Mouse (Mus musculus): ENCODE measurements around the gene Jmy. TPM values are rescaled to one million over a fixed set of nuclear protein-coding genes. Genes with fewer than 3 reads are reported as not detected.
A peak's percentile ranks its signal among the peaks of the same experiment; 100 is the strongest.

Jmy gene
- 3.3 and 3.6 TPM in 2 replicates for polyA plus RNA-seq (2015; fragmentation: Nextera tagmentation; extraction: Ambion mirVana)

DNA sequence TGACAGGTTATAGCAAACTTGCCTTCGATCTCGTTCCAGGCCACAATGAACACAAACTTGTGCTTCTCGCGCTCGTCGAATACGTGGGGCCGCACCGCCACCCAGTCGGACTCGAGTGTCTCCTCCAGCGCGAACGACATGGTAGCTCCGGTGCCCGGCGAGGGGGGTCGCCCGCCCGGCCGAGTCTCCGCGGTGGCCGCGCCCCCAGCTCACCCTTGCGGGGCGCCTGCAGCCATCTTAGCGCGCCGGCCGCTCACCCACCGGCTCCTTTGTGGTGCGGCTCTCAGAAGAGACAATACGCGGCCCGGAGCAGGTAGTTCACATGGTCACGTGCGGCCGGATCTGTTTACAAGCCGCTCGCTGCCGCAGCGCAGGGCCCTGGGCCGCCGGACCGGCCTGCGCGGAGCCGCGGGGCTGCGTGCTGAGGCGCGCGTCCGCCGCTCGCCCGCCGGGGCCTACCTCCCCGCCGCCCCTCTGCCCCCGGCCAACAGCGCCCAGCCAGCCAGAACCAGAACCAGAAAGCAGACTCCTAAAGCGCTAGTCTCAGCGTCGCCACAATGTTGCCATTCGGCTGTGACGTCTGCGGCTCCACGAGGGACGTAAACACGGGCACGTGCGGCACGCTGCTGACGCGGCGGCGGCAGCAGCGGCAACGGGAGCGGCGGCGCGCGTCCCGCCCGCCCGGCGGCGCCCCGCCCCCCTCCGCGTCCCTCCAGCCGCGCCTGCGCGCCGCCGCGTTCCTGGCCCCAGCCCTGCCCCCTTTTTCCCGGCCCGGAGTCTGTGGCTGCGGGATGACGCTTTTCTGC, at the start of gene Jmy:
Gene Jmy (minus strand): TSS at position 642 of the 806 bp plus-strand sequence.
- under 1% methylated on average over 57 of the region's 105 CpGs for WGBS
- Histone ChIP-seq H3K36me3 (ENCODE audit: control insufficient read depth, insufficient read depth, low read length) (no peaks in the 10 kb centered on the region), H3K4me3 (ENCODE audit: low read length) (peak within 1 kb of the TSS; percentile 94), H3K4me2 (ENCODE audit: low read length) (peak within 1 kb of the TSS; percentile 89), H3K9ac (ENCODE audit: low read depth, low read length) (peak within 1 kb of the TSS; percentile 86), H3K9me3 (ENCODE audit: control insufficient read depth, low read length) (no peaks in the 10 kb centered on the region), H3K27ac (ENCODE audit: low read depth, low read length) (peak within 1 kb of the TSS; percentile 92), H3K4me1 (ENCODE audit: control insufficient read depth, insufficient read depth, low read depth, low read length) (peaks cover 25% of the 10 kb centered on the region), H3K27me3 (replicated peaks; ENCODE audit: control insufficient read depth, insufficient read depth, low read length) (no peaks in the 10 kb centered on the region)
- peak; percentile 98 for ATAC-seq

DNA sequence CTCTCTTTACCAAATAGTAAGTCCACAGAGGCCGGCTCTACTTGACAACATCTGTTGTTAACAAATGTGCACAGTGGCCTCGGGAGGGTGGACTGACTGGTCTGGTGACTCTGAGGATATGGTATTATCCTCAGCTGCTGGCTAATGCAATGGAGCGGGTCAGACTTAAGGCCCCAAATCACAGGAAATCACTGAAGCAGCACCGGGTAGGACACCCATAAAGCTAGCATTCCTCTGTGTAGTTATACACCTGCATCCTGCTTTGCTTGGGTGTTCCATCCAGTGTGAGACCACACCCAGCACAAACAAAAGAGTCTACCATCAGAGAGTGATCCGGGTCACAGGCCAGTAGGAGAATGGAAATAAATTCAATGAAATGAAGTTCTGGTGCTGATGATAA, 48.0 kb upstream of the Jmy start:
- no peaks in the 10 kb centered on the region for H3K9me3 ChIP-seq (ENCODE audit: control insufficient read depth, low read length)
- H3K9ac ChIP-seq (ENCODE audit: low read depth, low read length) = no peak overlapping the region
- no peaks in the 10 kb centered on the region for H3K36me3 ChIP-seq (ENCODE audit: control insufficient read depth, insufficient read depth, low read length)
- H3K27ac ChIP-seq (ENCODE audit: low read depth, low read length) = no peak overlapping the region
- ATAC-seq = no peak
- 84% methylated on average over 5 of the region's 5 CpGs for WGBS
- H3K4me3 ChIP-seq (ENCODE audit: low read length) = no peak overlapping the region
- no peak overlapping the region for H3K4me2 ChIP-seq (ENCODE audit: low read length)
- H3K27me3 ChIP-seq (replicated peaks; ENCODE audit: control insufficient read depth, insufficient read depth, low read length) = no peaks in the 10 kb centered on the region
- no peaks in the 10 kb centered on the region for H3K4me1 ChIP-seq (ENCODE audit: control insufficient read depth, insufficient read depth, low read depth, low read length)

DNA sequence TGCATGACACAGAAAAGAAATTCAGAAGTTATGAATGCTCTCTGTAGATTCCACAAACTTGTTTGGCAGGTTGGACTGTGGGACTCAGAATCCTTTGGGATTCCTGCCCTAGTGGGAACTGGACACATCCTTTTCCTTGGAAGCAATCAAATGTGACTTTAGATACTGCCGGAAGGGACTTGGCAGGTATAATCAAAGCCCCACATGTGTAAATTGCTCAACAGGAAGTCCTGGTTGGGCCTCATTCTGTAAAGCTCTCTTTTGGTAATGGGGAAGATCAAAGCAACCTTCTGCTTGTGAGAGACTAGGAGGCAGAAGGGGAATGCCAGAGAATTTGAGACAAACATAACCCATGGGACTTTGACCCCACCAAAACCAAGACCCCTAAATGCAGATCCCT, 46.4 kb upstream of the Jmy start:
- H3K9me3 ChIP-seq (ENCODE audit: control insufficient read depth, low read length) = no peaks in the 10 kb centered on the region
- no peak overlapping the region for H3K9ac ChIP-seq (ENCODE audit: low read depth, low read length)
- 91% methylated on average over 1 of the region's 1 CpGs for WGBS
- no peak overlapping the region for H3K27ac ChIP-seq (ENCODE audit: low read depth, low read length)
- H3K4me3 ChIP-seq (ENCODE audit: low read length) = no peak overlapping the region
- no peaks in the 10 kb centered on the region for H3K36me3 ChIP-seq (ENCODE audit: control insufficient read depth, insufficient read depth, low read length)
- H3K4me1 ChIP-seq (ENCODE audit: control insufficient read depth, insufficient read depth, low read depth, low read length) = no peaks in the 10 kb centered on the region
- H3K4me2 ChIP-seq (ENCODE audit: low read length) = no peak overlapping the region
- no peak for ATAC-seq
- H3K27me3 ChIP-seq (replicated peaks; ENCODE audit: control insufficient read depth, insufficient read depth, low read length) = no peaks in the 10 kb centered on the region

DNA sequence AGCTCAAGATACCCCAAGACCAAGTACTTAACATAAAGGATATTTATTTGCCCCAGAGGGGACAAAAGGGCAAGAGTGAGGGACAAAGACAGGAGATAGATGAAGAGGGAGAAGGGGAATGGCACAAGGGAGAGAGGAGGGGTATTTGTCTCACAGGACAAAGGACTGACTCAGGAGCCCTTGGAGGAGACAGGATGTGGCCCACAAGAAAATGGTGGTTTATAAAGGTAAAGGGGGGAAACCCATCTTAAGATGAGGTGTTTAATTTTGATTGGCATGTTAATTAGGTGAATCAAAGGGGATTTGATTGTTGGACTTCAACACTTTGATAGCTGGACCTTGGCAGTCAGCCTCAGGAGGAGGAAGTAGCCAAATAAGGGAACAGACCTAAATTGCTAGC, 44.7 kb upstream of the Jmy start:
- Histone ChIP-seq H3K4me2 (ENCODE audit: low read length) (no peak overlapping the region), H3K9ac (ENCODE audit: low read depth, low read length) (no peak overlapping the region), H3K4me1 (ENCODE audit: control insufficient read depth, insufficient read depth, low read depth, low read length) (no peaks in the 10 kb centered on the region), H3K27me3 (replicated peaks; ENCODE audit: control insufficient read depth, insufficient read depth, low read length) (no peaks in the 10 kb centered on the region), H3K27ac (ENCODE audit: low read depth, low read length) (no peak overlapping the region), H3K36me3 (ENCODE audit: control insufficient read depth, insufficient read depth, low read length) (no peaks in the 10 kb centered on the region), H3K4me3 (ENCODE audit: low read length) (no peak overlapping the region), H3K9me3 (ENCODE audit: control insufficient read depth, low read length) (no peaks in the 10 kb centered on the region)
- ATAC-seq = no peak

DNA sequence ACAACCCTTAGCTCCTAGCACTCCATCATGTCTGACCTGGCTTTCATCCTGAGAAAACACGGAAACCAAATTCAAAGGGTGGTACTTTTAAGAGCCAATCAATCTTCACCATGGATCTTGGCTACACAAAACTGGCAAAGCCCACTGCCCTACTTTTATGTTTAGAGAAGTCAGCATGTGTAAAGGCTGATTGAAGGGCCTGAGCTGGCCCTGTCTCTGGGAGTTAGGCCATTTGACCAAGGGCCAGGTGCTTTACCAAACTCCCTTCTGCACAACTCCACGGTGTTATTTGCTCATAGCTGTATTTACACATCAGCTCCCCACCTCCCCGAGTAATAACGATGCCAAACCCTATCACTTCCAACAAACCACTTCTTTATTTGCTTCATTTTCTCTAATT, 39.7 kb upstream of the Jmy start:
- Histone ChIP-seq H3K36me3 (ENCODE audit: control insufficient read depth, insufficient read depth, low read length) (no peaks in the 10 kb centered on the region), H3K9ac (ENCODE audit: low read depth, low read length) (no peak overlapping the region), H3K27me3 (replicated peaks; ENCODE audit: control insufficient read depth, insufficient read depth, low read length) (no peaks in the 10 kb centered on the region), H3K4me1 (ENCODE audit: control insufficient read depth, insufficient read depth, low read depth, low read length) (no peaks in the 10 kb centered on the region), H3K9me3 (ENCODE audit: control insufficient read depth, low read length) (no peaks in the 10 kb centered on the region), H3K4me2 (ENCODE audit: low read length) (no peak overlapping the region), H3K27ac (ENCODE audit: low read depth, low read length) (no peak overlapping the region), H3K4me3 (ENCODE audit: low read length) (no peak overlapping the region)
- 80% methylated on average over 4 of the region's 4 CpGs for WGBS
- peak; percentile 67; the same call in 1 of the 2 replicates for ATAC-seq

DNA sequence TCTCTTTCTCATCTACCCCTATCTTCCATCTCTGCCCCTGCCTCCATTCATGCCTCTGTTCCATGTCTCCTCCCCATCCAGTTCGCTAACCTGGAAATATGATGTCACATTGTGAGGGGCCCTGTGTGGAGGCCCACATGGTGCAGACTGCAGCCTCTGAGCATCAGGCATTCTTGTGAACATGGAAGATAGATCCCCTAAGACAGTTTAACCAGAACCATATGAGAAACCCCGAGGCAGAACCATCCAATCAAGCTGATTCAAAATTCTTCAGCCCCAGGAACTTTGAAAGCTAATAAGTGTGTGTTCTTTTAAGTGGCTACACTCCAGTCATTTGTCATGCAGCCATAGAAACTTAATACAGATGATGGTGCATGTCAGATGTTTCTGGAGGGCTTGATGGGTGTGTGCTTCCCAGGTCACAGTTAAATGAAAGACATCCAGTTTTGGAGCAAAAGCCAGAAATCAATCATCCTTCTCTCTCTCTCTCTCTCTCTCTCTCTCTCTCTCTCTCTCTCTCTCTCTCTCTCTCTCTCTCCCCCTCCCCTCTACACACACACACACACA, 19.2 kb upstream of the Jmy start:
- H3K4me1 ChIP-seq (ENCODE audit: control insufficient read depth, insufficient read depth, low read depth, low read length) = no peaks in the 10 kb centered on the region
- no peaks in the 10 kb centered on the region for H3K9me3 ChIP-seq (ENCODE audit: control insufficient read depth, low read length)
- H3K27me3 ChIP-seq (replicated peaks; ENCODE audit: control insufficient read depth, insufficient read depth, low read length) = no peaks in the 10 kb centered on the region
- H3K36me3 ChIP-seq (ENCODE audit: control insufficient read depth, insufficient read depth, low read length) = no peaks in the 10 kb centered on the region
- H3K27ac ChIP-seq (ENCODE audit: low read depth, low read length) = no peak overlapping the region
- H3K4me2 ChIP-seq (ENCODE audit: low read length) = no peak overlapping the region
- ATAC-seq = no peak
- WGBS = 72% methylated on average over 2 of the region's 2 CpGs
- no peak overlapping the region for H3K4me3 ChIP-seq (ENCODE audit: low read length)
- H3K9ac ChIP-seq (ENCODE audit: low read depth, low read length) = no peak overlapping the region

DNA sequence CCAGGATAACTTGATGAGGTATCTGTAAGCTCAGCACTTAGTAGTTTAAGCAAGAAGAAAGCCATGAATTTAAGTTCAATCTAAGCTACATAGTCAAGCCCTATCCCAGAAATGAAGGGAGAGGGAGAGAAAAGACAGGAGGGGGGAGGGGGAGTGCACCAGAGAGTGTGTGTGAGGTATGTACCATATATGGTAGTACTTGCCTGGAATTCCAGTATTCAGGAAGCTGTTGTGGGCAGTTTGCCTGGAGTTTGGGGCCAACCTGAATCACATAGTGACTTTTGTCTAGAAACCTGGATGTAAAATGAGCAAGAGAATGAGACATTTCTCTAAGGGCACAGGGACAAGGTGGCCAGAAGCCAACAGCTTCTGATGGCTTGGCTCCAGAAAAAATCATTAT, 17.6 kb upstream of the Jmy start:
- Histone ChIP-seq H3K36me3 (ENCODE audit: control insufficient read depth, insufficient read depth, low read length) (no peaks in the 10 kb centered on the region), H3K4me2 (ENCODE audit: low read length) (no peak overlapping the region), H3K27ac (ENCODE audit: low read depth, low read length) (no peak overlapping the region), H3K4me1 (ENCODE audit: control insufficient read depth, insufficient read depth, low read depth, low read length) (no peaks in the 10 kb centered on the region), H3K9me3 (ENCODE audit: control insufficient read depth, low read length) (no peaks in the 10 kb centered on the region), H3K27me3 (replicated peaks; ENCODE audit: control insufficient read depth, insufficient read depth, low read length) (no peaks in the 10 kb centered on the region), H3K4me3 (ENCODE audit: low read length) (no peak overlapping the region), H3K9ac (ENCODE audit: low read depth, low read length) (no peak overlapping the region)
- no peak for ATAC-seq

DNA sequence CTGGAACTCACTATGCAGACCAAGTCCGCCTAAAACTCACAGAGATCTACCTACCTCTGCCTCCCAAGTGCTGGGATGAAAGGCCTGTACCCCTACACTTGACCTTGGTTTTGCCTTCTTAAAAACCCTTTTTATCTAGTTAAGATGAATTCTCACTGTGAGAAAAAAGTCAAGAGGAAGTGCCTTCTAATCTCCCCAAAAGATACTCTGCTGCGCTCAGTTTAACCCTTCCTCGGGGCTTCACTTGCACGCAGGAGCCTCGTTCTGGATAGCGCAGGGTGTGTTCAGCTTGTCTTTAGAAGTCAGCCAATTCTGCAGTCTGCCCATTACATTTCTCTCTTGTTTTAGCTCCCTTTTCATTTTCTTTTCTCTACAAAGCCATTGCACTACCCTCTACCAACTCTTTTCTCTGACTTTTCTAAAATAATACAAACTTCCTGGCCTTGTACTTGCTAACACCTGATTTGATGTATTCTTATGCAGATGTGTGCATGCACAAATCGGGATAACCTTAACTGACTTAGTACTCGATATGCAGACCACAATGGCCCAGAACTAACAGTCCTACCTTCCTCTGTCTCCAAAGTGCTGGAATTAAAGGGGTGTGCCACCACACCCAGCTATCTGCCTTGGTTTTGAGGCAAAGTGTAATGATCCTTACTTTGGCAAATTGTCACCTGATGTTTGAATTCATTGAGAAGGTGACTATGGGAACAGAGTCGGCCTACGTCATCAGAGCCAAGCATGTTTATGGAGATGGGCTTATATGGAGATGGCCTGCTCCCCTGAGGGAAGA, 14.6 kb upstream of the Jmy start:
- Histone ChIP-seq H3K36me3 (ENCODE audit: control insufficient read depth, insufficient read depth, low read length) (no peaks in the 10 kb centered on the region), H3K9ac (ENCODE audit: low read depth, low read length) (no peak overlapping the region), H3K4me2 (ENCODE audit: low read length) (no peak overlapping the region), H3K27ac (ENCODE audit: low read depth, low read length) (no peak overlapping the region), H3K4me1 (ENCODE audit: control insufficient read depth, insufficient read depth, low read depth, low read length) (no peaks in the 10 kb centered on the region), H3K9me3 (ENCODE audit: control insufficient read depth, low read length) (no peaks in the 10 kb centered on the region), H3K27me3 (replicated peaks; ENCODE audit: control insufficient read depth, insufficient read depth, low read length) (no peaks in the 10 kb centered on the region), H3K4me3 (ENCODE audit: low read length) (no peak overlapping the region)
- ATAC-seq = no peak
- 89% methylated on average over 10 of the region's 10 CpGs for WGBS
